Mouse (Mus musculus): ENCODE data around the gene Rnf213. TPM values are rescaled to one million over a fixed set of nuclear protein-coding genes. Genes with fewer than 3 reads are reported as not detected.
"Not testable (repeated sequence)": the region's sequence is repeated elsewhere in the genome, so short reads cannot be mapped to it uniquely, and the experiment has no call there.

The Rnf213 gene
- total and polyA plus RNA-seq, 3 experiments, result 3.5 to 66.4 (median 46.3) TPM

GRCm38 (mm10) chr11:119386306-119386705 lies 6.6 kb upstream of the Rnf213 start:
- DNase-seq (ENCODE audit: low spot score), result no peak
- H3K36me3 ChIP-seq (replicated peaks), result no peaks in the 10 kb centered on the region
- ATAC-seq (ENCODE audit: extremely low read depth, insufficient number of reproducible peaks, low FRiP score, poor library complexity, severe bottlenecking), result no peak
- TF ChIP-seq TAL1 (conservative IDR thresholded peaks at IDR 0.05; ENCODE audit: low read depth, low read length) (no peak), POLR2AphosphoS5 (IDR thresholded peaks at IDR 0.05; ENCODE audit: insufficient replicate concordance, low read depth, low read length) (no peak)
- peaks cover 51% of the 10 kb centered on the region for H3K27me3 ChIP-seq (ENCODE audit: insufficient read depth, low read length)
- no peak overlapping the region for H3K4me3 ChIP-seq (ENCODE audit: low read depth, low read length)
- peaks cover 31% of the 10 kb centered on the region for H3K4me1 ChIP-seq (ENCODE audit: insufficient read depth, low read depth, low read length)
- H3K9me3 ChIP-seq (replicated peaks), result no peaks in the 10 kb centered on the region

DNA sequence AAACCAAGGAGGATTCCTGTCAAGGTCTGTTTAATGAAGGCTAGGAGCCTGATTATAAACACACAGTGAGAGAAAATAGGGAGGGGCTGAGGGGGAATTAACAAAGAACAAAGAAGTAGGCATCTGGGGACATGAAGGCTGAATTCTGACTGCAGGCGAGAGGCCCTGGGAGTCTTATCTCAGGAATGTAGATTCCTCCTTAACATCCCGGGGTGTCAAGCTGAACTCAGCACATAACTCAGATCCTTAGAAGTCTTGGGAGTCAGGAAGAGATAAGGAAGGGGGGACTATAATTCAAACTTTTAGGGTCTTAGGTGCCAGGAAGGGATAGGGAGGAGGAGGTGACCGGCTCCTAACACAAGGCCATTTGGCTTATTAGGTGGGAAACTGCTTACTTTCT lies 5.6 kb upstream of the Rnf213 start:
- DNase-seq (ENCODE audit: low spot score); ATAC-seq (ENCODE audit: extremely low read depth, insufficient number of reproducible peaks, low FRiP score, poor library complexity, severe bottlenecking); H3K36me3 ChIP-seq (replicated peaks); H3K4me3 ChIP-seq (ENCODE audit: low read depth, low read length); H3K9me3 ChIP-seq (replicated peaks): not testable (repeated sequence)
- peaks cover 35% of the 10 kb centered on the region for H3K4me1 ChIP-seq (ENCODE audit: insufficient read depth, low read depth, low read length)
- peaks cover 48% of the 10 kb centered on the region for H3K27me3 ChIP-seq (ENCODE audit: insufficient read depth, low read length)

DNA sequence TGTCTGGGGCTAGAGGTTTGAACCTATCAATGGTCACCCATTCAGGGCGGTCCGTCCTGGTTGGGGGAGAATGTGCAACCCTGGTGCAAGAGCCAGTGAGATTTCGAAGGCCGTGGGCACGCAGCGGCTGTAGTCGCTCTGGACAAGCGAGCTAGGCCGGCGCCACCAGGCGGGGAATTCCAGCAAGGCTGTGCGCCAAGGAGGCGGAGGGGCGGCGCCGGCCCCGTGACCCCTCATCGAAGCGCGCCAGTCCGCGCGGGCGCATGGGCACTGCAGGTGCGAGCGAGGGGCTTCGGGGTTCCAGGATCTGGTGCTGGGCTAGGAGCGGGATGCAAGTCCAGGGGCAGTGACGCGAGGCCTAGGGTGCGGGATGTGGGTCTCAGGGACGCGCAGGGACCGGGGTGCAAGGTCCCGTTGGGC lies 3.0 kb upstream of the Rnf213 start:
- Histone ChIP-seq H3K36me3 (replicated peaks) (peaks cover 4% of the 10 kb centered on the region), H3K4me3 (ENCODE audit: low read depth, low read length) (peak overlapping the region; percentile 83), H3K4me1 (ENCODE audit: insufficient read depth, low read depth, low read length) (peaks cover 54% of the 10 kb centered on the region), H3K27me3 (ENCODE audit: insufficient read depth, low read length) (peaks cover 38% of the 10 kb centered on the region), H3K9me3 (replicated peaks) (no peaks in the 10 kb centered on the region)
- ATAC-seq (ENCODE audit: extremely low read depth, insufficient number of reproducible peaks, low FRiP score, poor library complexity, severe bottlenecking) (no peak), DNase-seq (ENCODE audit: low spot score) (peak; percentile 46)
- TF ChIP-seq GATA2 (IDR thresholded peaks at IDR 0.05; ENCODE audit: borderline replicate concordance, low read depth, low read length) (no peak), GATA1 (IDR thresholded peaks at IDR 0.05; ENCODE audit: borderline replicate concordance, low read length) (no peak), CTCF (IDR thresholded peaks at IDR 0.05; ENCODE audit: low read depth, low read length) (no peak), TAL1 (conservative IDR thresholded peaks at IDR 0.05; ENCODE audit: low read depth, low read length) (no peak), POLR2AphosphoS5 (IDR thresholded peaks at IDR 0.05; ENCODE audit: insufficient replicate concordance, low read depth, low read length) (no peak)

GRCm38 (mm10) chr11:119390271-119391231 lies 2.3 kb upstream of the Rnf213 start:
- Histone ChIP-seq H3K36me3 (replicated peaks) (peaks cover 10% of the 10 kb centered on the region), H3K9me3 (replicated peaks) (no peaks in the 10 kb centered on the region), H3K4me3 (ENCODE audit: low read depth, low read length) (peak overlapping the region; percentile 83), H3K4me1 (ENCODE audit: insufficient read depth, low read depth, low read length) (peaks cover 56% of the 10 kb centered on the region), H3K27me3 (ENCODE audit: insufficient read depth, low read length) (peaks cover 38% of the 10 kb centered on the region)
- ATAC-seq (ENCODE audit: extremely low read depth, insufficient number of reproducible peaks, low FRiP score, poor library complexity, severe bottlenecking) (no peak; the same call in 1 of the 2 replicates), DNase-seq (ENCODE audit: low spot score) (peak; percentile 39)
- TF ChIP-seq POLR2AphosphoS5 (IDR thresholded peaks at IDR 0.05; ENCODE audit: insufficient replicate concordance, low read depth, low read length) (no peak), GATA2 (IDR thresholded peaks at IDR 0.05; ENCODE audit: borderline replicate concordance, low read depth, low read length) (no peak), TAL1 (conservative IDR thresholded peaks at IDR 0.05; ENCODE audit: low read depth, low read length) (no peak), CTCF (IDR thresholded peaks at IDR 0.05; ENCODE audit: low read depth, low read length) (no peak), GATA1 (IDR thresholded peaks at IDR 0.05; ENCODE audit: borderline replicate concordance, low read length) (no peak)

DNA sequence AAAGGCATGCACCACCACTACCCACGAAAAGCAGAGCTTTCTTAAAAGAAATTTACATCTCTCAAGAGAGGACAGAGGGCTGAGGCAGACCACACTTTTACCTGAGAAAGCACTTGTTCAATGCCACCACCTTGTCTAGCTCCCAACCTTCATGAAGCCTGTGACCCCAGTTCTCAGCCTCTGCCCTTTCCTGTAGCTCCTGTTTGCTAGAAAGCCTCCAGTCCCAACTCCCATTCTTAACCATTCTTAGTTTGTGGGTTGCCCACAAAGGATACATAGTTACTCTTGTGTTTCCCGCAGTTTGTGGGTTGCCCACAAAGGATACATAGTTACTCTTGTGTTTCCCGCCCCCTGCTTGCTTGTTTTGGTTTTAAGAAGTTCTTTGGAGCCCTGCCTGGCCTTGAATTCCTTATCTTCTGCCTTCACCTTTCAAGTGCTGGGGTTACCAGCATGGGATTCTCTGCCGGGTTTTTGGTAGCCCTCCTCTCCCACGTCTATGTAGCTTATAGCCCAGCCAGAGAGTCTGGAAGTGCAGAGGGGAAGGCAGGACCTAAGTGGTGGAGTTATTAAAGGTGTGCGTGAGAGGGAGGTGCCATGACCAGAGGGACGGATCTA lies 1.4 kb upstream of the Rnf213 start:
- 0 out of 2 replicates have a peak, but pooled peaks have one; percentile 4 for ATAC-seq (ENCODE audit: extremely low read depth, insufficient number of reproducible peaks, low FRiP score, poor library complexity, severe bottlenecking)
- peaks cover 63% of the 10 kb centered on the region for H3K4me1 ChIP-seq (ENCODE audit: insufficient read depth, low read depth, low read length)
- H3K9me3 ChIP-seq (replicated peaks), result no peaks in the 10 kb centered on the region
- TF ChIP-seq GATA1 (IDR thresholded peaks at IDR 0.05; ENCODE audit: borderline replicate concordance, low read length) (no peak), POLR2AphosphoS5 (IDR thresholded peaks at IDR 0.05; ENCODE audit: insufficient replicate concordance, low read depth, low read length) (no peak), TAL1 (conservative IDR thresholded peaks at IDR 0.05; ENCODE audit: low read depth, low read length) (0 out of 2 replicates have a peak, but pooled peaks have one; percentile 18)
- peaks cover 35% of the 10 kb centered on the region for H3K27me3 ChIP-seq (ENCODE audit: insufficient read depth, low read length)
- peak; percentile 22 for DNase-seq (ENCODE audit: low spot score)
- H3K4me3 ChIP-seq (ENCODE audit: low read depth, low read length), result peak overlapping the region; percentile 73
- peaks cover 20% of the 10 kb centered on the region for H3K36me3 ChIP-seq (replicated peaks)

DNA sequence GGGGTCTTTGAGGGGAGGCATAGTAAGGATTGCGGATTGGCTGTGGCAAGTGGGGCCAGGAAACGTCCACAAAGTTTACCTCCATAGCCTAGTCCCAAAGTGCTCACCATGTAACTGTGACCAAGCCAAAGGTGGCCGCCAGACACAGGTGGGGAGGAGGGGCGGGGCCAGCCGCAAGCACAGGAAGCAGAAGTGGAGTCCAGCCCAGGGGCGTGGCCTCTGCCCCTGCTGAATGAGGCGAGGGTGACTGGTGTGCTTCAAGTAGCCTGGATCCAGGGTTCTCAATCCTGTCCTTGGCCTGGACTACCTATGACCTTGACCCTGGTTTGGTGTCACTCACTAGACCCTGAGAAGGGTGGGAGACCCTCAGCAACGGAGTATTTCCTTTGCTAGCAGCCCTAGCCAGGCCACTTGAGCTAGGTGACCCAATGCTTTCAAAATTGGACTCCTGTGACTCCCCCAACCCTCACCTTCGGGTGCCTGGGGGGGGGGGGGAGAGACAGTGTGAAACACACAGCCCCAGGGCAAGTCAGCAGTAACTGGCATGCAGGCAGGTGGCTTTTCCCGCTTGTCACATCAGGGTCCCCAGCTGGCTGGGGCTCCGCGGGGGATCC lies 792 bp upstream of the Rnf213 start:
- peaks cover 35% of the 10 kb centered on the region for H3K27me3 ChIP-seq (ENCODE audit: insufficient read depth, low read length)
- ATAC-seq (ENCODE audit: extremely low read depth, insufficient number of reproducible peaks, low FRiP score, poor library complexity, severe bottlenecking) (peak; percentile 71), DNase-seq (ENCODE audit: low spot score) (peak; percentile 72)
- no peaks in the 10 kb centered on the region for H3K9me3 ChIP-seq (replicated peaks)
- peaks cover 63% of the 10 kb centered on the region for H3K4me1 ChIP-seq (ENCODE audit: insufficient read depth, low read depth, low read length)
- peak overlapping the region; percentile 73 for H3K4me3 ChIP-seq (ENCODE audit: low read depth, low read length)
- TF ChIP-seq POLR2AphosphoS5 (IDR thresholded peaks at IDR 0.05; ENCODE audit: insufficient replicate concordance, low read depth, low read length) (no peak), GATA1 (IDR thresholded peaks at IDR 0.05; ENCODE audit: borderline replicate concordance, low read length) (no peak), TAL1 (conservative IDR thresholded peaks at IDR 0.05; ENCODE audit: low read depth, low read length) (no peak), CTCF (IDR thresholded peaks at IDR 0.05; ENCODE audit: low read depth, low read length) (no peak), GATA2 (IDR thresholded peaks at IDR 0.05; ENCODE audit: borderline replicate concordance, low read depth, low read length) (no peak)
- H3K36me3 ChIP-seq (replicated peaks), result peaks cover 23% of the 10 kb centered on the region
